Mouse (Mus musculus) kidney, adult 10 weeks (tissue): ENCODE results near the gene Pdx1. TPM values are rescaled to one million over a fixed set of nuclear protein-coding genes. Genes with fewer than 3 reads are reported as not detected.

Experiments used
- polyA plus RNA-seq: library from polyadenylated mRNA; stranded (reverse); fragments of 350-450 nt; fragmentation: Illumina TruSeq; extraction: RNeasy Lipid Tissue Mini Kit (QIAGEN cat#74804); gene quantifications from one replicate; pipeline ENCODE4 v1.2.3, GENCODE M21; 2014; ENCODE audit warnings: low read depth, low replicate concordance

The Pdx1 gene
- not detected for polyA plus RNA-seq

DNA sequence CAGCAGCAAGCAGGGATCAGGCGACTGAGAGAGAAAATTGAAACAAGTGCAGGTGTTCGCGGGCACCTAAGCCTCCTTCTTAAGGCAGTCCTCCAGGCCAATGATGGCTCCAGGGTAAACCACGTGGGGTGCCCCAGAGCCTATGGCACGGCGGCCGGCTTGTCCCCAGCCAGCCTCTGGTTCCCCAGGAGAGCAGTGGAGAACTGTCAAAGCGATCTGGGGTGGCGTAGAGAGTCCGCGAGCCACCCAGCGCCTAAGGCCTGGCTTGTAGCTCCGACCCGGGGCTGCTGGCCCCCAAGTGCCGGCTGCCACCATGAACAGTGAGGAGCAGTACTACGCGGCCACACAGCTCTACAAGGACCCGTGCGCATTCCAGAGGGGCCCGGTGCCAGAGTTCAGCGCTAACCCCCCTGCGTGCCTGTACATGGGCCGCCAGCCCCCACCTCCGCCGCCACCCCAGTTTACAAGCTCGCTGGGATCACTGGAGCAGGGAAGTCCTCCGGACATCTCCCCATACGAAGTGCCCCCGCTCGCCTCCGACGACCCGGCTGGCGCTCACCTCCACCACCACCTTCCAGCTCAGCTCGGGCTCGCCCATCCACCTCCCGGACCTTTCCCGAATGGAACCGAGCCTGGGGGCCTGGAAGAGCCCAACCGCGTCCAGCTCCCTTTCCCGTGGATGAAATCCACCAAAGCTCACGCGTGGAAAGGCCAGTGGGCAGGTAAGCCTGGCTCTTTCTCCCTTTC, at the start of gene Pdx1:
Gene Pdx1, plus strand, starts transcription at position 34 of the 747 bp plus-strand sequence.

DNA sequence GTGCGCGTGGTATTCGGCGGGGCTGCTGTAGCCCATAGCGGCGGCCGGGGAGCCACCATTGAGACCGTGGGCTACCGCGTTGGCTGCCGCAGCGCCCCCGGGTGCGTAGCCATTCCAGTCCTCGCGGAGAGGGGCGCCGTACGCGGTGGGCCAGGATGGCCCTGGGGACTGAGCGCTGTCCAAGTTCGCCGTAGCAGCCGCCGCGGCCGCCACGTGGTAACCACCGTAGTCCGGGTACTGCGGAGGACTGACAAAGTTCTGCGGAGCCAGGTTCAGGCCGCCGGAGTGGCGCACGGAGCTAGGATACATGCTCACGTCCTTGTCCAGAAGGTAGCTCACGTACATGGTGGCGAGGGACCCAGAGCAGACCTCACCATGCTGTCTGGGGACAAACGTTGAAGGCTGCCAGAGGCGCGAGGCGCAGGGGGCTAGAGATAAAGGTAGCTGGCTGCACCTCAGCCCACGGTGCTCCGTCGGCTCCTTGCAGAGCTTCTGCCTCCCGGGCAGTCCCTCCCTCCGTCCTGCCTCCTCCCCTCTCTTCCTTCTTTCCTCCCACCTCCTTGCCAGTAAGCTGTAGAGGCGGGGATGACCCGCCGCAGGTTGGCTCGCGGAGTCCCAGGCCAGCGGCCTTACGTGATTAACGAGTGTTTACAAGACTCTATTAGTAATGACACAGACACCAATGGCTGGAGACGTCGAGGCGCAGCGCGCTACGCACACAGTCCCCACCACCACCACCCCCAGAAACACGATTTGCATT, 37.1 kb downstream of the Pdx1 start, which contains the start of gene Cdx2:
Gene Cdx2, minus strand, starts transcription at position 633 of the 760 bp plus-strand sequence.

DNA sequence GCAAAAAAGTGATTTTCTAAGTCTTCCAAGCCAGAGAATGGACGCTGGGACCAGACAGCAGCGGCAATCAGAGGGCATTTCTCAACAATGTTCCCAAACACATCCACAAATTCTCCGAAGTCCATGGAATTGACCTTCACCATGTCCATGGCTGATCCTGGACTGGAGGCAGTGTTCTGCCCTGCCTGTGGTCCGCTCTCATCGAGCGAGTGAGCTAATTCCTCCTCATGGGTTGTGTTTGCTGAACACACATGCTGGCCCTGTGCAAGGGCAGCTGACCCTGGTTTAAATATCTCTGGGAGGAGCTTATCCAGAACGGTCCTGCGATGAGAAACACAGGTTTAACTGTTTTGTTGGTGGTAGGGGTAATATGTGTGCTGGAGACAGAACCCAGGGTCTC, 52.4 kb downstream of the Pdx1 start, which contains the start of gene Urad:
Gene Urad, minus strand, starts transcription at position 258 of the 400 bp plus-strand sequence.

Other genes with a start within 250 kb of the Pdx1 start
- gene Lnx2, start 193.4 kb upstream of the Pdx1 start, polyA plus RNA-seq = 11.0 TPM
- gene Polr1d, start 192.9 kb upstream of the Pdx1 start, polyA plus RNA-seq = 103 TPM
- gene Gsx1, start 81.3 kb upstream of the Pdx1 start, polyA plus RNA-seq = not detected
- gene Cdx2, start 37.3 kb downstream of the Pdx1 start, polyA plus RNA-seq = not detected
- not detected for gene Urad, start 52.5 kb downstream of the Pdx1 start, polyA plus RNA-seq
- 0.20 TPM for gene Flt3, start 130.5 kb downstream of the Pdx1 start, polyA plus RNA-seq
- gene Pan3, start 160.2 kb downstream of the Pdx1 start, polyA plus RNA-seq = 58.3 TPM